Mouse (Mus musculus) urinary bladder, postnatal 25 days (tissue): ENCODE results near the gene Sez6l.

Experiments used
- DNase-seq: peaks from one replicate; pipeline ENCODE4 v3.0.0; 2022; ENCODE audit warnings: low spot score

Sez6l gene

DNA sequence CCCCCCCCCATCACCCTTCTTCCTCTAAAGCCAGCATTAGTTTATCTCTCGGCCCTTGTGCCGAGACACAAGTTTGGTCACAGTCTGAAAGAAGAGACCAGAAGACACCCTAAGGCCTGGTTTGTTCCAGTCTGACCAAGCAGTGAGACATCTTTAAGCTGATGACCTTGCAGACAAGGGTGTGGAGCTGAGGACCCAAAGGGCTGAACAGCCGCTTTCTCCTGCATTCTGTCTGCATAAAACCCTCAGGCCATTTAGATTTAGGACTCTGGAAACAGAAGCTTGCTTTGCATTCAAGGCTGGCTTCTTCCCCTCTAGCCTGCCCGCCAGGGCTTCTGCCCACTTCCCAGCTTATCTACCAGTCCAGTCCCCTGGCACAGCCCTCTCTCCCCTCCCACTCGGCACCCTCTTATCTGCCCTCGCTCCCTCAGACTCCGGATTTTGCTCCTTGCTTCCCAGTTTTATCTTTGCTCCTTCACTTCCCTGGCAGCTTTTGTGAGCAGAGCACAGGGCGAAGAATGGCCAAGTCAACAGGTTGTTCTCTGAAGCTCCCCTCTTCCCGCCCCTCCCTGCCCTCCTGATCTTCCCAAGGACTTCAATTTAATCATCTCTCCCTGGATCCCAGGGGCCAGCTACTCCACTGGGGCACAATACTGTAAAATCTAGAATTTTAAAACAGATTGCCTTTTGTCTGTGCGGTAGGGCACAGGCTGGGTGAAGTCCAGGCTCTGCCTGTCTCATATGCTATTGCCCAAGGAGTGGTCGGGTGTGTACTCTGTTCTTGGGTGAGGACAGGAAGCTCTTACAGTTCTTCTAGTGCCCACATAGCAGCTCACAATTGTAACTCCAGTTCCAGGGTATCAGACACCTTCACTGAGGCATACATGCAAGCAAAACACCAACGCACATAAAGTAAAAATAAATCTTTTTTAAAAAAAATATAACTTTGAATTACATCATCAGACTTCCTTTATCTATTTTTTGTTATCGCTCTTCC lies 77.8 kb downstream of the Sez6l start:
- DNase-seq, result no peak

DNA sequence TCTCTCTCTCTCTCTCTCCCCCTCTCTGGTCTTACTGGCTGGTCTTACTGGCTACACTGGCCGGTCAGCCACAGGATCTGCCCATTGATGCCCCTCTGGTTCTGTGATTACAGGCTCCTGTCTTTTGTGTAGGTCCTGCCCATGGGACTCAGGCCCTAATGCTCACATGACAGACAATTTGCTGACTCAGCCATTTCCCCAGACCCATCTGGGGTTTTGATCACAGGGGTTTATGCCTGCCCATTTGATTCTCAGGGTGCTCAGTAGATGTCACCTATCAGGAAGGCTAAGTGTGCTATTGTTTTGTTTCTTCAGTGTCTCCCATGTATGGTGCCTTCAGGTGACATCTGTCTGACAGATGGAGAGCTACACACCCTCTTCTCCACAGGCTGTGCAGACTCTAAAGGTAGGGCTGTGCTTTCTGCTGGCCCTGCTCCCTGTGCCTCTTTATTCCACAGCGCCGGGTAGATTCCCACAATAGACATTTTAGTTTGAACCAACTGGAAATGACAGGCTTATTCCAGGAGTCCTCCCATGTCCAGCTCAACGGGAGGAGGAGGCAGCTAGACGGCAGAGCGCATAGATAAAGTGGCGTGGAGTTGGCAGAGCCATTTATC lies 80.1 kb downstream of the Sez6l start:
- DNase-seq, result no peak

DNA sequence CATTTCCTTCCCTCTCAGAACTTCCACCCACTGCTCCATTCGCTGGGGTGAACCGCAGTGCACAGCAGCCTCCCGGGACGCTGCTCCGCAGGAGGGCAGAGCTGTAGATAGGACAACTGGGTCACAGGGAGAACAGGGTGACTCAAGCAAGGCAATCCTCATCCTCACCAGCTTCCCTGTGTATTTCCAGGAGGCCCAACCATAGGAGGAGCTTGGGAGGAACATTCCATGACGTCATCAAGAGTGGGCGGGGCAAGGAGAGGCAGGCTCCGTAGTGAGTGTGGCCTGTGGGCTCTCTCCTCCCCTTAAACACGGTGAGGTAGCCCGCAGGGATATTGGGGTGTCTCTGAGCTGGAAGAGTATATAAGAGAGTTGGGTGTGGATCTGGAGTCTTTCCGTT lies 83.5 kb downstream of the Sez6l start:
- DNase-seq, result no peak

DNA sequence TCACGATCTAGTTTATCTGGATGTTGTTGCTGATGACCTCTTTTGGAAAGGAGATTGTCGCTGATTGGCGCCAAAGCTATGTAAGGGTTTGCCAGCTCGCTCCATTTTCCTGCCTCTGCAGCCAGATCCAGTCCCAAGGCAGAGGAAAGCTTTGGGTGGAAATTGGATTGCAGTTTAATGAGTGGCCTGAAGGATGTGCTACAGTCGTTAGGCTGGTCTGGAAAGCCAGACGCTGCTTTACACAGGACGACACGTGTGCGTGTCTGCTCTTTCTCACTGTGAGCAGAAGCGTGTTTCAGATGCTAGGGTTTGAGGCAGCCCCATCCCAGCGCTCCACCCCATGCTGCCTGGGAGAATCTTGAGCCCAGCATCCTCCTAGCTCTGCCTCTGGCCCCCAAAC lies 85.5 kb downstream of the Sez6l start:
- DNase-seq, result no peak

DNA sequence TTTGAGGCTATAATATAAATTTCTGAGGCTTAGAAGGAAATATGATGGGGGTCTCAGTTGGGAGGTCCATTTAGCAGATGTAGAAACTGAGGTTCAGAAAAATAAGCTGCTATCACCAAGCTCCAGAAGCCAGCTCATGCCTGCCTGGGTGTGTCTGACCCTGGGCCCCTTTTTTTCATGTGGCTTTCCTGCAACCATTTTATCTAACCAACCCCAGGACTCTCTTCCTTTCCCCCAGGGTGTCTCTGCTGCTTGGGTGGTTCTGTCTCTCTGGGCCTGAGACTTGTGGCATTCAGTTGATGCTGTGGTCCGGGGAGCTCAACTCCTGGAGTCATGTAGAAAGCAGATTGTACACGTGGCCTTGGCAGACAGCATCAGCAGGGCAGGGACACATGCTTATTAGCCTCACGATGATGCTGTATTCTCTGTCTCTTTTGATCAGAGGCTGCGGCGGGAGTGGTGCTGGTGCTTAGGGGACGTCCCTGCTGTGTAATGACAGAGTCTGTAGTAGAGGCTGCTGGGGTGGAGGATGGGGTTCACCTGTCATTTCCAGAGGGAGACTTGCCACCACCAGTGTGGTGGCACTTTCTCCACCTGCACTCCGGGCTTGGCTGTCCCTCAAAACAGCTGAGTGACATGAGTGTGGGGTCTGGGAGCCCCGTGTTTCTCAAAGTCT lies 88.7 kb downstream of the Sez6l start:
- DNase-seq, result no peak

DNA sequence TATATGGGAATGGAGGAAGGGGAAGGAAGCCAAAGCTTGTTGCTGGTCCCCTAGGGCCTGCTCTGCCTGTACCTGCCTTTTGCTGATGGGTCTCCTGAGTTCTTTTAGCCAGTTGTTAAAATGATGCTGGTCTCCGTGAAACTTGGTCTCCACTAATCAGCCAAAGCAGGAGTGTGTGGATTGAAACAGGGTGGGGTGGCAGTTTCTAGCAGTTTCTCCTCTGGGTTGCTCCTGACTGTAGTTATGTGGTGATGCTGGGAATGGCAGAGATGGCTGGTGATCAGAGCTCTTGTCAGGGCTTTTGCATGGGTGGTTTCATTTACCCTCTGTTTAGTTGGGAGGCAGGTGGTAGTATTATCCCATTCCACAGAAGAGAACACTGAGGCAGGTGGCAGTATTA lies 89.5 kb downstream of the Sez6l start:
- no peak for DNase-seq

DNA sequence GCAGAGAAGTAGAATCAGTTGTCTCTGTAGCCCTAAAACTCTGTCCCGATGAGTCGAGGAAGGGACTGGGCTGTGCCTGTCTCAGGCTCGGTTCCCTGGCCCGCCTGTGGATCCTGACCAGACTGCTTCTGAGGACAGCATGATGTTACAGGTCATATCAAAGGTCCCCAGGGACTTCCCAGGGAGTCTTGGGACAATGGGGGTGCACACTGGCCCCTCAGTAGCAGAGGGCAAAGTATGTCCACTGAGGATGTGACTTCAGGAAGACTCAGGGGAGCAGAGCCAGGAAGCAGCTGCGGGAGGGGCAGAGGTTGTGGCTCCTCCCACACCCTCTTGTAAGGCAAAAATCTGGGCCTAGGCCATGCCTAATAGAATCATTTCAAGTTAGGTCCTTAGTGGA lies 90.6 kb downstream of the Sez6l start:
- DNase-seq, result no peak

DNA sequence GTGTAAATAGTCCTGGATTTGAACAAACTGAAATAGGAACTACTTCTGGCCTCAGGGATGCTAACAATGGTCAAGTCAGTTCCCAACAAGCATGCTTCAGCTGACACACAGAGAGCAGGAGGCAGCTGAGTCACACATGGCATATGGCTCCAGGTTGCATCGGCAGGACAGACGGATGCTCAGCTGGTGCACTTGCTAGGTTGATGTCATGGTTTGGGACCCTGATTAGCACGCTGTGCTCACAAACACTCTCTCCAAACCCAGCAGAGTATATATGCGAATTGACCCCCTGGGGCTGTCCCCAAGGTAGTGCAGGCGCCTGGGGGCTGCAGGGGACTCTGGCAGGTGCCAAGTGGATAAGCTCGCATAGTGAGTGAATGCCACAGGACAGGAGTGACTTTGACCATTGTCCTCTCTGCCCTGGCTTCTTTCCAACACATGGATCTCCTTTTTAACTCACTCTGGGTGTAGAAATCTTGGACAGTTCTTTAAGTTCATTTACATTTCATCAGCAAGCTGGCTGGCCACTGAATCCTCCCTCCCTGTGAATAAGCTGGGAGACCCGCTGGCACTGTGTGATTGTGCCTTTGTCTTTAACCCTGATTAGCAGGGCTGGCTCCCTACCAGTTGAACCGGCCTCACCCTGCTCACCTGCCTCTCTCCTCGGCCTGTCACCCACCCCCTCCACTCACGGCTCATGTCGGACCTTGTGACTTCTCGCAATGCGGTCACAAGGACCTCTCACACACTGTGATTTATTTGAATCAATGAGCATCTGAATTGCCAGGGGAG lies 91.9 kb downstream of the Sez6l start:
- DNase-seq, result no peak

DNA sequence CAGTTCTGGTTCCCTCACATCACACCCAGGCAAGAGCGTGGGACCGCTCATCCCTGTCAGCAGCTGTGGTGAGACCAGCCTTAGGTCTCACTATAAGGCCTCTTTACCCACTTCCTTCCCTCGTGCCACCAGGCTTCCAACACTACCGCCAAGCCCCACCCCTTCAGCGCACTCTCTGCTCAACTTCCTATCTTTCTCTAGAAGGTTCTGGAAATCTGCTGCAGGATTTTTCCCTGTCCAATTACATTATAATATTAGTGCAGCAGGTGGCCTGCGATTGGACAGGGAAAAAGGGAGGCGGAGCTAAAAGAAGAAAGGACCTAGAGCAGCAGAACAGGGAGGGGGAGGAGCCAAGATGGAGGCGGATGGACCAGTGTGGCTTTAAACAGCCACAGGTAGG lies 94.0 kb downstream of the Sez6l start:
- DNase-seq, result no peak

DNA sequence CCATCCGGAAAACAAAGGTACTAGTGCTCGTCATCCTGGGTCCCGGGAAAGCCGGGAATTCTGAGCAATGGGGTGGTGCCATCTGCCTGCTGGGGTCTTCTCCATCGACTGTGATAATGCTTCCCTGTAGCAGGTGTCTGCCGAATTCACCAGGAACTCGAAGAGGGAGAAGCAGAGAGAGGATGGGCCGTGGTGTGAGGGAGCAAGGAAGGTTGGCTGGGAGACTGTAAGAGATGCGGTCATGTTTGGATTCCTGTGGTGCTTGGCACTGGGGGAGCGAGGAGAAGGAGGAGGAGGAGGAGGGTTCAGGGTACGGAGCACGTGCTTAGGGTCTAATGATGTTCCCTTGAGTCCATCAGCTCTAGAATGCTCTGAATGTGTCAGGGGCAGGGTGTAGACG lies 94.4 kb downstream of the Sez6l start:
- DNase-seq, result no peak

DNA sequence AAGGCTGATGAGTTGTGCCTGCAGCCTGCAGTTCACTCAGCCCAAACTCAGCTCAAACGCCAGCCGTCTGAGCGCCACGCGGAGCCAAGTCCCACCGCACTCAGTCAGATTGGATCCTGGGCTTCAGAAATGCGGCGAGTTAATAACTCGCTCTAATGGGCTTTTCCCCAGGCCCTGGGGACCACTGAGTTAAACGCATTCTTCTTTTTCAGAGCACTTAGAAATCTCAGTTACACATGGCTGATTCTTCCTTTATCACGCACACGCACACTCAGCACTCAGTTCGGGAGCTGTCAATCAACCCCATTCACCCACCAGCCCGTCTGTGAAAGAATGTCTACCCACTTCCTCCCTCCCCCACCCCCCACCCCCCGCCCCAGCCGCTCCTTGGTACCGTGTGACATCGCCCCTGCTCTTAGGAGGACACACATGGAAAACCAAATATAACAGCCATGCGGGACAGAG lies 95.0 kb downstream of the Sez6l start:
- no peak for DNase-seq

DNA sequence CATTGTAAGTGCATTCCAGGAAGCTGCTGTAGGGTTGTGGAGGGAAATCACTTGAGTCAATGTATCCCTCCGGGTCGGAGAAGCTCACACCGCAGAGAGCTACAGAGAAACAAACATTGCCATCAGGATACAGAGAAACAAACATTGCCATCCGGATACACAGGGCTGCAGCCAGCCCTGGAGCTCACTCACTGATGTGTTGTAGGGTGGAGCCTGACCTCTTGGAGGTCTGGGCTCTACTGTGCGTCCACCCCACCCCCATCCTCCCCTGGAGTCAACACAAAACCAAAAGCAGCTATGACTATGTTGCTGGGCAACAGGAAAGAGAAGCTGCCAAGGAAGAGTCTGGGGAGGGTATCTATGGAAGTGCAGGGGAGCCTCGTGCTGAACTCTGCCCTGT lies 103.5 kb downstream of the Sez6l start:
- DNase-seq, result no peak

DNA sequence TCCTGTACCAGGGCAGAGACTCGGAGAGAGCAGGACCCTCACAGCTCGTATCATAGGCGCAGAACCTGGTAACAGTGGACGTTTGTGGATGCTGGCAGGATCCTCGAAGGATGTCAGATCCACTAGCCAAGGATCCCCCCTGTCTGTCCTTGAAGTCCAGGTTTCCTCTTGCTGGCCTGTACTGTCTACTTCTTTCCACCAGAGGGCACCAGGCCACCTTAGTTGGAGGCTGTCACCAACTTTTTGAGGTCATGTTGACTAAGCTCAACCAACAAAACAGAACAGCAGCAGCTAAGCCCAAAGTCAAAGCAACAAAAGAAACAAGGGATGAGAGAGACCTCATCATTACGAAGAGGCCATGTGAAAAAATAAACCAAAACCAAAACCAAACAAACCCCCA lies 106.8 kb downstream of the Sez6l start:
- peak; percentile 11 for DNase-seq

DNA sequence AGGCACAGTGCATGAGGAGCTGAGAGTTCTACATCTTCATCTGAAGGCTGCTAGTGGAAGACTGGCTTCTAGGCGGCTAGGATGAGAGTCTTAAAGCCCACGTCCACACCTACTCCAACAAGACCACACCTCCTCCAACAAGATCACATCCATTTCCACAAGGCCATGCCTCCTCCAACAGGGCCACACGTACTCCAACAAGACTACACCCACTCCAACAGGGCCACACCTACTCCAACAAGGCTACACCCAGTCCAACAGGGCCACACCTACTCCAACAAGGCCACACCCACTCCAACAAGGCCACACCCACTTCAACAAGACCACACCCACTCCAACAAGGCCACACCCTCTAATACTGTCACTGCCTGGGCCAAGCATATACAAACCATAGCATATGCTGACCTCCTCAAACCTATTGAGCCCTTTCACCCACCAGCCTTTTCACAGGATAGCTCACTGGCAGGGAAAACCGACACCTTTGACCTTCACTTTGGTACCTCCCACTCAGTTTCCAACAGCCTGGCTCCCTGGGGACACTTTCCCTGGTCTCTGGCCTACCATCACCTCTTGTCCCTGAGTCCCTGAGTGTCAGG lies 107.9 kb downstream of the Sez6l start:
- no peak for DNase-seq

DNA sequence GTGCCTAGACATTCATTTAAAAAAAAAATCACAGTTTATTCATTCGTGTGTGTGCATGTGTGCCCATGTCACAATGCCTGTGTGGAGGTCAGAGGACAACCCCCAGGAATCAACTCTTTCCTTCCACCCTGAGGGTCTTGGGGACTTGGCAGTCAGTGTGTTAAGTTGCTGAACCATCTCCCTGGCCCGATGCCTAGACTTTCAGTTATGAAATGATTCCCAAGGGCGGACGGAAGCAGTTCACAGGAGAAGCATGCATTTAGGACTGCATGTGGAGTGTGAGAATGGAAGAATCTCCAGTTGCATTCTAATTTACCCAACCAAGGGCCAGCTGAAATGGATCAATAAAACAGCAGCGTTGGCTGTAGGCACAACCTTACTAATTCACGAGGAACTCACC lies 110.7 kb downstream of the Sez6l start:
- DNase-seq, result no peak

DNA sequence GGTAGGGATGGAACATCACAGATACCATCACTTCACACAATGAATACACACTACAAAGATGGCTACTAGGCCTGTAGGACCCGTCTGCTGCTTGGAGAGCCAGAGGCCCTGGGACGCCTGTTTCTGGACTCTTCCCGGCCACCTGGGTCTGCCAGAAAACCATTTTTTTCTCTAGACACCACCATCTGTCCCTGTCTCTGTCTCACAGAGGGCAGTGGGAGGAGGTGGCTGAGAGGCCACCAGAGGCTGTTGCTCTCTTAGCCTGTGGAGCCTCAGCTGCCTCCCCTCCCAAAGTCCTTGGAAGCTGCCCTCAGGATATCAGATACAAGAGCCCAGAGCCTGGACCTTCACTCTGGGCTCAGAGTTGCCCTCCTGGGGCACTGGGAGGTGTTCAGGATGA lies 117.1 kb downstream of the Sez6l start:
- DNase-seq, result no peak

DNA sequence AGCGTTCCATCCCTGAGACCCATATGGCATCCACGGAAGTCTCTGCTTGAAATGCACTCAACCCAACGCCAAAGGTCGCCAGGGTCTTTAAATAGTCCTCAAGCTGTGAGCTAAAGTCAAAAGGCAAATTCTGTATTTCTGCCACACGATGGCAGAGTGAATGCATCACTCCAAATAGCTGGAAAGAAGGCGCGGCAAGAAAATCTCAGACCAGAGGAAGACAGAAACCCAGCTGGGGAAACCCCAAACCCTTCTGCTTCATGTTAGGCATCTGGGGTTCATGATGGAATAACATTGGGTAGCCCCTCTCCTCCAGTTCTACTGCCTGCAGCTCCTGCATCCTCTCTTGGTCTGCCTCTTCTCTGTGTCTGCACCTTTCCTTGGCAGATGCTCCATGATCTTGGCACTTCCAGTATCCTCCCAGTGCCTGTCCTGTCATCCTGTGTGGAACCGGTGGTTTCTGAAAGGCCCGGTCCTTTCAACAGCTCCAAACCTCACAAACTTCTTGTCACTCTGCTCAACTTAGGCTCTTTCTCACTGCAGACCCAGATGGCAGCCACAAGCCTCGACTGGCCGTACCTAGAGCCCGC lies 121.9 kb downstream of the Sez6l start:
- no peak for DNase-seq

DNA sequence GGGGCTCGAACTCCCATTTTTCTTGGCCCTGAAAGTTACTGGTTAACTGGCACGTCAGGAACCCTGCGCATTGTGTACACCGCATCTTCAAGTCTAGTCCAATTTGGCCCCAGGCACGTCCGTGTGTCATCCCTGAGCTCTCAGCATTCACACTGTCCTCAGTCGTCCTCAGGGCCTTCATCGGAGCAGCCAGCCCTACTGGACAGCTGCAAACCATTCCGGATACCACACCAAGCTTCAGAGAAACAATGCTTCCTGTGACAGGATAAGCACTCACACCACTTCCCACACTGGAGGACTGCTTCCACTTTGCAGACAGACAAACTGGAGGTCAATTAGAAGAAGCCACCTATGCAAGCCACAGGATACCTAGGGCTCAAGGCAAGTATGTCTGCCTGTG lies 123.9 kb downstream of the Sez6l start:
- DNase-seq, result no peak

DNA sequence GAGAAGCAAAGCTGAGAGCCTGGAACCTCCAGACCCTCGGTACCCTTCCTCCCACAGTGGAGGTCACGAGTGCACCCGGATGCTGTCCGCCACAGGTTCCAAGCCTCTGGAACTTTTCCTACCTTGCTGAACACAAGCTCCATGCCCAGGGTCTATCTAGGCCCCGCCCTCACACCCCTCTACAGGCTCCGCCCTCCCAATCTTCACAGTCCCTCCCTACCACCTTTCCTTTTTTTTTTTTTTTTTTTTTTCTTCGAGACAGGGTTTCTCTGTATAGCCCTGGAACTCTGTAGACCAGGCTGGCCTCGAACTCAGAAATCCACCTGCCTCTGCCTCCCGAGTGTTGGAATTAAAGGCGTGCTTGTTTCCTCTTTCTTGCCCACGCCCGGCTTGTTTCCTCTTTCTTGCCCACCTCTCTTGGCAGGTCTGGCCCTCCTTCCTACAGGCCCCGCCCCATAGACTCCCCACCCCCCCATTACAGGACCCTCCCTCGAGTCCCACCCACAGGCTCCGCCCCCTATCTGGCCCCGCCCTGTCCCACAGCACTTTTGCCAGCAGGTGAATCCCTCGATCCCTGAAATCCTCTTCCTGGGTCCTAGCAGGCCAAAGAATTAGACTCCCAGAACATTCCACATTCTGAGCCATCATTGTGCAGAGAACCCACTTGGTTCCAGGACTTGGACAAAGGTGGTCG lies 128.1 kb downstream of the Sez6l start, which contains the start of gene Gm6588:
Gene Gm6588, plus strand, starts transcription at position 680 of the 694 bp plus-strand sequence.
- no peak for DNase-seq

DNA sequence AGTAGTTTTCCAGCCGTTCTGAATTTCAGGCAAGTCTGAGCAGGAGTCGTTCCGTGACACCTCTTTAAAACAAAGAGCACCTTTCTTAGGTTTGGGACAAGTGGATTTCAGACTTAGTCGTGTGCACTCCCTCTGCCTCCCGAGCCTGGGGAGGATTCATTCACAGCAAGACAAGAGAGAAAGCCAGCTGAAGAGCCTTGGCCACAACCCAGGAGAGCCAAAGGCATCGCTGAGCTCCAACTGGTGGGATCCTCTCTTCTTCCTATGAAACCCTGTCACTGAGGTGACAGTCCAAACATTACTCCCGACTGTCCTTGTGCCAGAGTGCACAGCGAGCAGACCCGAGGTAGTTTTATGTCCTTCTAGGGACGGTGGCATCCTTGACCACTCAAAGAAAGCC lies 138.4 kb downstream of the Sez6l start:
- no peak for DNase-seq

DNA sequence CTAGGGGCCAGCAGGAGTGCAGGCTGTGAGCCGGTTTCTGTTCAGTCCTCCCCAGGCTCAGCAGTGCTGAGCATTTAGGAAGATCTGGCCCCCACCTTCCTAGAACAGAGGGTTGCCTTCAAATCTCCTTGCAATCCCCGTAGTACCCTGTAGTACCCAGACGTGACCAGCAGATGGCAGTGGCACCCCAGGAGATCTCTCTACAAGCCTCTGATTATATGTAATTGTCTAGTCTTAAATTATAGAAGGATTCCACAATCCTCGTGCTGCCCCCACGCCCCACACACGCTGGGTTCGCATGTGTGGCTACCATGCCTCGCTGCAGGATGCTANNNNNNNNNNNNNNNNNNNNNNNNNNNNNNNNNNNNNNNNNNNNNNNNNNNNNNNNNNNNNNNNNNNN lies 144.0 kb downstream of the Sez6l start:
- DNase-seq, result peak; percentile 69
